Mouse (Mus musculus) right cerebral cortex, postnatal 14 days (tissue): ENCODE measurements around the gene Irf2bp2.
A peak's percentile ranks its signal among the peaks of the same experiment; 100 is the strongest.

Experiments used
- DNase-seq: peaks from one replicate; pipeline ENCODE4 v3.0.0; 2022

Gene Irf2bp2

GRCm38 (mm10) chr8:126565954-126566445 lies 27.8 kb downstream of the Irf2bp2 start:
- DNase-seq, result no peak

- DNase-seq, result no peak
These were observed 28.5 kb downstream of the Irf2bp2 start for GRCm38 (mm10) chr8:126565231-126565781.

- no peak for DNase-seq
These were observed 29.1 kb downstream of the Irf2bp2 start for GRCm38 (mm10) chr8:126564551-126565154.

GRCm38 (mm10) chr8:126561316-126561841 lies 32.4 kb downstream of the Irf2bp2 start:
- DNase-seq, result no peak

GRCm38 (mm10) chr8:126558400-126558953 lies 35.3 kb downstream of the Irf2bp2 start:
- no peak for DNase-seq

- no peak for DNase-seq
These were observed 36.4 kb downstream of the Irf2bp2 start for GRCm38 (mm10) chr8:126557403-126557802.

- DNase-seq, result no peak
These were observed 37.1 kb downstream of the Irf2bp2 start for GRCm38 (mm10) chr8:126556691-126557090.

- no peak for DNase-seq
These were observed 39.0 kb downstream of the Irf2bp2 start for GRCm38 (mm10) chr8:126554741-126555140.

GRCm38 (mm10) chr8:126551871-126552270 lies 41.9 kb downstream of the Irf2bp2 start:
- DNase-seq, result no peak

GRCm38 (mm10) chr8:126550944-126551357 lies 42.8 kb downstream of the Irf2bp2 start:
- no peak for DNase-seq

GRCm38 (mm10) chr8:126547841-126548240 lies 45.9 kb downstream of the Irf2bp2 start:
- DNase-seq, result no peak

- DNase-seq, result no peak
These were observed 46.4 kb downstream of the Irf2bp2 start for GRCm38 (mm10) chr8:126547361-126547760.

- no peak for DNase-seq
These were observed 47.3 kb downstream of the Irf2bp2 start for GRCm38 (mm10) chr8:126546480-126546879.

- DNase-seq, result no peak
These were observed 50.4 kb downstream of the Irf2bp2 start for GRCm38 (mm10) chr8:126543407-126543806.

- no peak for DNase-seq
These were observed 51.0 kb downstream of the Irf2bp2 start for GRCm38 (mm10) chr8:126542757-126543156.

GRCm38 (mm10) chr8:126542090-126542689 lies 51.6 kb downstream of the Irf2bp2 start:
- DNase-seq, result no peak

GRCm38 (mm10) chr8:126540298-126540697 lies 53.5 kb downstream of the Irf2bp2 start:
- DNase-seq, result no peak

GRCm38 (mm10) chr8:126539355-126540093 lies 54.3 kb downstream of the Irf2bp2 start:
- DNase-seq, result no peak

- peak; percentile 70 for DNase-seq
These were observed 55.0 kb downstream of the Irf2bp2 start for GRCm38 (mm10) chr8:126538648-126539354.
